Mouse (Mus musculus): ENCODE data around the gene Dennd2c. TPM values are rescaled to one million over a fixed set of nuclear protein-coding genes. Genes with fewer than 3 reads are reported as not detected.
"Not testable (repeated sequence)": the region's sequence is repeated elsewhere in the genome, so short reads cannot be mapped to it uniquely, and the experiment has no call there.

The Dennd2c gene
- total and polyA plus RNA-seq, 2 experiments from 2014 or later: 0.58 to 1.5 TPM

DNA sequence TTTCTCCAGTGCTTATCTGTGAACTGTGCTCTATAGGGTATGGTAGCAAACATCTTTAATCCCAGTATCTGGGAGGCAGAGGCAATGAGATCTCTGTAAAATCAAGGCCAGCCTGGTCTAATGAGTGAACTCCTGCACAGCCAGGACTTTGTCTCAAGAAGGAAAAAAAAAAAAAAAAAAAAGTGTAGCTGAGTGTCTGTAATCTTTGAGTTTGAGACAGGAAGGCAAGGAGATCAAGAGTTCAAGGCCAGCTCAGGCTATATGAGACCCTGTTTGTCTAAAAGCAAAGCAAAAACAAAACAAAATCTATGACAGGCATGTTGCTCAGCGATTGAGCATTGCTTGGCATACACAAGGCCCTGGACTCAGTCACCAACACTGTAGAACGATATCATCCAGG lies 105.8 kb downstream of the Dennd2c start:
- no peaks in the 10 kb centered on the region for H3K36me3 ChIP-seq (ENCODE audit: insufficient read depth)
- no peak overlapping the region for H3K27ac ChIP-seq (ENCODE audit: low read depth, low read length)
- H3K4me1 ChIP-seq (ENCODE audit: insufficient read depth): no peaks in the 10 kb centered on the region
- no peak overlapping the region for H3K4me2 ChIP-seq (ENCODE audit: low read depth)
- ATAC-seq (no peak), DNase-seq (no peak)
- no peaks in the 10 kb centered on the region for H3K9me3 ChIP-seq (ENCODE audit: low read length)
- no peaks in the 10 kb centered on the region for H3K27me3 ChIP-seq (ENCODE audit: insufficient read depth, low read length)
- WGBS: 77% methylated on average over 2 of the region's 2 CpGs
- TF ChIP-seq CTCF (IDR thresholded peaks at IDR 0.05; ENCODE audit: low read depth): no peak
- H3K9ac ChIP-seq: no peak overlapping the region
- H3K4me3 ChIP-seq (ENCODE audit: low read depth, low read length): no peak overlapping the region

- DNase-seq (no peak), ATAC-seq (no peak)
- TF ChIP-seq CTCF (IDR thresholded peaks at IDR 0.05; ENCODE audit: low read depth): no peak
- Histone ChIP-seq H3K36me3 (ENCODE audit: insufficient read depth) (no peaks in the 10 kb centered on the region), H3K27me3 (ENCODE audit: insufficient read depth, low read length) (no peaks in the 10 kb centered on the region), H3K9ac (no peak overlapping the region), H3K9me3 (ENCODE audit: low read length) (no peaks in the 10 kb centered on the region), H3K4me3 (ENCODE audit: low read depth, low read length) (no peak overlapping the region), H3K27ac (ENCODE audit: low read depth, low read length) (no peak overlapping the region), H3K4me2 (ENCODE audit: low read depth) (no peak overlapping the region), H3K4me1 (ENCODE audit: insufficient read depth) (no peaks in the 10 kb centered on the region)
- WGBS: 92% methylated on average over 2 of the region's 2 CpGs
Observed at GRCm38 (mm10) chr3:103211101-103211500, 108.7 kb downstream of the Dennd2c start.

- DNase-seq: no peak
- Histone ChIP-seq H3K36me3 (ENCODE audit: insufficient read depth) (no peaks in the 10 kb centered on the region), H3K9ac (no peak overlapping the region), H3K9me3 (ENCODE audit: low read length) (no peaks in the 10 kb centered on the region), H3K4me2 (ENCODE audit: low read depth) (no peak overlapping the region), H3K4me3 (ENCODE audit: low read depth, low read length) (no peak overlapping the region), H3K27me3 (ENCODE audit: insufficient read depth, low read length) (no peaks in the 10 kb centered on the region), H3K27ac (ENCODE audit: low read depth, low read length) (no peak overlapping the region), H3K4me1 (ENCODE audit: insufficient read depth) (no peaks in the 10 kb centered on the region)
- no peak for TF ChIP-seq CTCF (IDR thresholded peaks at IDR 0.05; ENCODE audit: low read depth)
- 84% methylated on average over 1 of the region's 1 CpGs for WGBS
- no peak for ATAC-seq
Observed at GRCm38 (mm10) chr3:103212142-103212541, 109.7 kb downstream of the Dennd2c start.

GRCm38 (mm10) chr3:103213537-103213936 lies 111.1 kb downstream of the Dennd2c start:
- Histone ChIP-seq H3K4me1 (ENCODE audit: insufficient read depth) (no peaks in the 10 kb centered on the region), H3K36me3 (ENCODE audit: insufficient read depth) (no peaks in the 10 kb centered on the region), H3K27ac (ENCODE audit: low read depth, low read length) (no peak overlapping the region), H3K27me3 (ENCODE audit: insufficient read depth, low read length) (no peaks in the 10 kb centered on the region), H3K4me3 (ENCODE audit: low read depth, low read length) (no peak overlapping the region), H3K9ac (no peak overlapping the region), H3K4me2 (ENCODE audit: low read depth) (no peak overlapping the region), H3K9me3 (ENCODE audit: low read length) (no peaks in the 10 kb centered on the region)
- DNase-seq: no peak
- ATAC-seq: no peak
- WGBS: 77% methylated on average over 5 of the region's 5 CpGs
- no peak for TF ChIP-seq CTCF (IDR thresholded peaks at IDR 0.05; ENCODE audit: low read depth)

DNA sequence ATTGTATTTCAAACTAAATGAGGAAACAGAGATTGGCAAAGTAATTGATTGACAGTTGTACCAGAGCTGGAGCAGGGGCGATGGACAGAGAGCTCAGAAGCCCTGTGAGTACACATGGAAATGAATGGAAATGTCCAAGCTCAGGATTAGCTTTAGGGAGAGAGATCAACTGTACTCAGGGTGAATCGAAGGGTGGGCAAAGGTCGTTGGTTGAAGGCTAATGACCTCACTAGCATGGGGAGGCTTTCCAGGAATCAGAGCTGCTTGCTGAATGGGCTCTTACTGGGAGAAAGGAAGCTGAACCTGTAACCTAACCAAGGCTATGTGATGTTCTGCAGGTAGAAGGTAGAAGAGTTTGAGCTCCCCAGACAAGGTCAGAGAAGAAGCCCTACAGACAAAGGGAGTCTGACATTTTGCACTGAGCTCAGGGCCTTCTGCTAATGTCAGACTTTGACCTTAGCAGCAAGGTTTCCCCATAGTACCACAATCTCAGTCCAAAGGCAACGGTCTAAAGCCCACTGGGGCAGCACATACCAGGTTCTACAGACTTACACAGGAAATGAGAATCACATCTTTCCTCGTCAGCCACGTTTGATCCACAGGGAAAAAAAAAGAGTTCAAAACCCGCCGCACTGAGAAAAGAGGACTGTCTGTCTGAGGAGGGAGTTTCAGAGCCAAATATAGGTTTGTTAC lies 112.3 kb downstream of the Dennd2c start:
- no peak for ATAC-seq
- Histone ChIP-seq H3K4me2 (ENCODE audit: low read depth) (no peak overlapping the region), H3K27ac (ENCODE audit: low read depth, low read length) (no peak overlapping the region), H3K4me1 (ENCODE audit: insufficient read depth) (no peaks in the 10 kb centered on the region), H3K9ac (no peak overlapping the region), H3K4me3 (ENCODE audit: low read depth, low read length) (no peak overlapping the region), H3K27me3 (ENCODE audit: insufficient read depth, low read length) (no peaks in the 10 kb centered on the region), H3K36me3 (ENCODE audit: insufficient read depth) (no peaks in the 10 kb centered on the region), H3K9me3 (ENCODE audit: low read length) (no peaks in the 10 kb centered on the region)
- DNase-seq: no peak
- WGBS: 83% methylated on average over 8 of the region's 8 CpGs
- TF ChIP-seq CTCF (IDR thresholded peaks at IDR 0.05; ENCODE audit: low read depth): no peak

GRCm38 (mm10) chr3:103215399-103215798 lies 113.0 kb downstream of the Dennd2c start:
- not testable (repeated sequence) for ATAC-seq; H3K4me1 ChIP-seq (ENCODE audit: insufficient read depth); H3K27ac ChIP-seq (ENCODE audit: low read depth, low read length); H3K9me3 ChIP-seq (ENCODE audit: low read length); DNase-seq; H3K36me3 ChIP-seq (ENCODE audit: insufficient read depth); H3K9ac ChIP-seq; H3K27me3 ChIP-seq (ENCODE audit: insufficient read depth, low read length); H3K4me3 ChIP-seq (ENCODE audit: low read depth, low read length); H3K4me2 ChIP-seq (ENCODE audit: low read depth)
- WGBS: 92% methylated on average over 8 of the region's 8 CpGs

Other genes starting within 250 kb of the Dennd2c start
- gene Sycp1, start 166.5 kb upstream of the Dennd2c start, total RNA-seq (2014; rRNA removed): not detected in 2 replicates
- gene Sycp1, start 166.5 kb upstream of the Dennd2c start, polyA plus RNA-seq (2015; fragmentation: Nextera tagmentation; extraction: Ambion mirVana): not detected in 2 replicates
- gene Nr1h5, start 138.5 kb upstream of the Dennd2c start, total RNA-seq (2014; rRNA removed): 0.52 TPM in 1 of 2 replicates, not detected in the other
- gene Nr1h5, start 138.5 kb upstream of the Dennd2c start, polyA plus RNA-seq (2015; fragmentation: Nextera tagmentation; extraction: Ambion mirVana): 0.05 and 0.17 TPM in 2 replicates
- gene Sike1, start 106.9 kb upstream of the Dennd2c start, total RNA-seq (2014; rRNA removed): 25.9 and 29.6 TPM in 2 replicates
- gene Sike1, start 106.9 kb upstream of the Dennd2c start, polyA plus RNA-seq (2015; fragmentation: Nextera tagmentation; extraction: Ambion mirVana): 43.0 and 48.2 TPM in 2 replicates
- 330 and 341 TPM in 2 replicates for gene Csde1, start 82.2 kb upstream of the Dennd2c start, total RNA-seq (2014; rRNA removed)
- gene Csde1, start 82.2 kb upstream of the Dennd2c start, polyA plus RNA-seq (2015; fragmentation: Nextera tagmentation; extraction: Ambion mirVana): 269 and 315 TPM in 2 replicates
- 71.8 and 78.2 TPM in 2 replicates for gene Nras, start 44.3 kb upstream of the Dennd2c start, total RNA-seq (2014; rRNA removed)
- gene Nras, start 44.3 kb upstream of the Dennd2c start, polyA plus RNA-seq (2015; fragmentation: Nextera tagmentation; extraction: Ambion mirVana): 74.2 and 81.9 TPM in 2 replicates
- not detected in 2 replicates for gene Ampd1, start 28.6 kb upstream of the Dennd2c start, total RNA-seq (2014; rRNA removed)
- gene Ampd1, start 28.6 kb upstream of the Dennd2c start, polyA plus RNA-seq (2015; fragmentation: Nextera tagmentation; extraction: Ambion mirVana): not detected in 2 replicates
- 105 and 121 TPM in 2 replicates for gene Bcas2, start 69.1 kb downstream of the Dennd2c start, total RNA-seq (2014; rRNA removed)
- 213 and 237 TPM in 2 replicates for gene Bcas2, start 69.1 kb downstream of the Dennd2c start, polyA plus RNA-seq (2015; fragmentation: Nextera tagmentation; extraction: Ambion mirVana)
- gene Trim33, start 176.7 kb downstream of the Dennd2c start, total RNA-seq (2014; rRNA removed): 49.2 and 65.5 TPM in 2 replicates
- gene Trim33, start 176.7 kb downstream of the Dennd2c start, polyA plus RNA-seq (2015; fragmentation: Nextera tagmentation; extraction: Ambion mirVana): 7.5 and 12.5 TPM in 2 replicates